Mouse (Mus musculus) neural tube, embryonic 14.5 days (tissue): ENCODE measurements around the gene Fat3. TPM values are rescaled to one million over a fixed set of nuclear protein-coding genes. Genes with fewer than 3 reads are reported as not detected.

Experiments used
- ATAC-seq: fragments of 200-750 bp; cut with Nextera tagmentation; 2 replicates; pipeline ENCODE4 v1.8.0; 2017; ENCODE audit warnings: low read depth, mild to moderate bottlenecking, moderate TSS enrichment, moderate library complexity
- H3K27ac ChIP-seq: fragments of 300-500 bp; sonication (generic); 2 replicates; pipeline ENCODE4 v1.5.1; 2014; ENCODE audit warnings: low read depth, mild to moderate bottlenecking, control low read depth, low read length, moderate library complexity, mixed read lengths
- H3K27me3 ChIP-seq: fragments of 300-500 bp; sonication (generic); 2 replicates; pipeline ENCODE4 v1.6.1; 2014; ENCODE audit warnings: low read length; ENCODE audit not compliant: control insufficient read depth, insufficient read depth
- H3K36me3 ChIP-seq: fragments of 300-500 bp; sonication (generic); 2 replicates; pipeline ENCODE4 v1.6.1; 2014; ENCODE audit warnings: low read length, mixed read lengths; ENCODE audit not compliant: control insufficient read depth, insufficient read depth
- H3K4me1 ChIP-seq: fragments of 300-500 bp; sonication (generic); 2 replicates; pipeline ENCODE4 v1.6.1; 2014; ENCODE audit warnings: low read length; ENCODE audit not compliant: control insufficient read depth, insufficient read depth
- H3K4me2 ChIP-seq: fragments of 300-500 bp; sonication (generic); 2 replicates; pipeline ENCODE4 v1.6.1; 2014; ENCODE audit warnings: mild to moderate bottlenecking, low read depth, low read length, control low read depth
- H3K4me3 ChIP-seq: fragments of 300-500 bp; sonication (generic); 2 replicates; pipeline ENCODE4 v1.5.1; 2014; ENCODE audit warnings: low read depth, low read length, control low read depth, mixed read lengths
- H3K9ac ChIP-seq: fragments of 300-500 bp; sonication (generic); replicated peaks from 2 replicates; pipeline ENCODE4 v1.6.1; 2014; ENCODE audit warnings: low read depth, mild to moderate bottlenecking, control low read depth, low read length, mixed read lengths
- H3K9me3 ChIP-seq: fragments of 300-500 bp; sonication (generic); 2 replicates; pipeline ENCODE4 v1.6.1; 2016; ENCODE audit warnings: low read length; ENCODE audit not compliant: control insufficient read depth
- WGBS: fragments of 180-500 bp; shearing (Covaris S2); extraction: QIAGEN DNeasy Blood & Tissue Kit; methylation state at CpG from one replicate; pipeline ENCODE4 v1.1.7; 2014; 5-methylcytosine and 5-hydroxymethylcytosine counted together
- polyA plus RNA-seq: library from polyadenylated mRNA; unstranded; fragments of >200 nt; fragmentation: Nextera tagmentation; extraction: Ambion mirVana; gene quantifications from 2 replicates; pipeline ENCODE4 v1.2.1, GENCODE M21; 2014

Fat3 gene
- polyA plus RNA-seq, 1 experiment from 2014 or later, result 21.4 TPM

- Histone ChIP-seq H3K36me3 (0 out of 2 replicates have a peak, but pooled peaks cover 7% of the 10 kb centered on the region), H3K4me1 (peaks cover 5% of the 10 kb centered on the region; the same call in 1 of the 2 replicates), H3K4me2 (no peak overlapping the region), H3K27ac (no peak overlapping the region), H3K9me3 (no peaks in the 10 kb centered on the region), H3K9ac (no peak overlapping the region), H3K4me3 (no peak overlapping the region), H3K27me3 (no peaks in the 10 kb centered on the region)
- WGBS, result 48% methylated on average over 7 of the region's 7 CpGs
- peak; percentile 45 for ATAC-seq
Observed at GRCm38 (mm10) chr9:15994762-15995161, 506.3 kb downstream of the Fat3 start.

- H3K27ac ChIP-seq, result 0 out of 2 replicates have a peak overlapping the region, but pooled peaks have one; percentile 36
- H3K4me3 ChIP-seq, result no peak overlapping the region
- ATAC-seq, result peak; percentile 49; the same call in 1 of the 2 replicates
- no peaks in the 10 kb centered on the region for H3K9me3 ChIP-seq
- H3K4me1 ChIP-seq, result peaks cover 5% of the 10 kb centered on the region; the same call in 1 of the 2 replicates
- H3K27me3 ChIP-seq, result no peaks in the 10 kb centered on the region
- no peak overlapping the region for H3K9ac ChIP-seq
- no peak overlapping the region for H3K4me2 ChIP-seq
- WGBS, result 50% methylated on average over 4 of the region's 4 CpGs
- H3K36me3 ChIP-seq, result 0 out of 2 replicates have a peak, but pooled peaks cover 7% of the 10 kb centered on the region
Observed at GRCm38 (mm10) chr9:15994177-15994576, 506.9 kb downstream of the Fat3 start.

DNA sequence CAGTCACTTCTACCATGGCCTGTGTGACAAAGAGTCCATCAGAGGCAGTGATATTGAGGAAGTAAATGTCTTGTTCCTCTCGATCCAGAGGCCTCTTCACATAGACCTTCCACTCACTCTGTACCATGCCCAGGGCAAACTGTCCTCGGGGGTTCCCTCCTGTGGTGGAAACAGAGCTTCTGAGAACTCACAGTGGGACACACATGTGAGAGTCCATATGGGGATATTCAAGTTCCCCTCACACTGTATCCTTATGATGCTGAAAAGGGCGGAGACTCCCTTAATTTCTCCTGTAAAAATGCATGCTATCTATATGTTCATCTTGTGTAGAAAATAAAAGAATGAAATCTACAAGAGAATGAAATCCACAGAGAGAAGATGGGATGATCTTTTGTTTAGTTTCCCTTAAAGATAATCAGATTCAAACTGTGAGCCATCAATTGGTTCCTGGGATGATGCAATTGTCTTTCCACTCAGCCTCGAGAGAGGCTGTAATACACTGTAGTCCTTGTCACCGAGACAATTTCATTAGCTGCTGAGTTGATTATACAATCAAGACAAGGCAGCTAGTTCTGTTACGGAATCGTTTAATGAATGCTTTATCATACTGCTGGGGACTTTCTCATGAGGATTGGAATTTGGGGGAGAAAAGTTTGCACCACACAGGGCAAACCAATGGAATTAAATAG is 508.8 kb downstream of the Fat3 start:
- Histone ChIP-seq H3K4me2 (no peak overlapping the region), H3K9ac (no peak overlapping the region), H3K4me3 (no peak overlapping the region), H3K36me3 (0 out of 2 replicates have a peak, but pooled peaks cover 7% of the 10 kb centered on the region), H3K4me1 (peaks cover 5% of the 10 kb centered on the region; the same call in 1 of the 2 replicates), H3K27me3 (no peaks in the 10 kb centered on the region), H3K27ac (0 out of 2 replicates have a peak overlapping the region, but pooled peaks have one; percentile 31), H3K9me3 (no peaks in the 10 kb centered on the region)
- WGBS, result 59% methylated on average over 7 of the region's 7 CpGs
- no peak for ATAC-seq

- H3K36me3 ChIP-seq, result no peaks in the 10 kb centered on the region
- H3K4me3 ChIP-seq, result no peak overlapping the region
- ATAC-seq, result no peak
- no peak overlapping the region for H3K9ac ChIP-seq
- no peak overlapping the region for H3K4me2 ChIP-seq
- H3K4me1 ChIP-seq, result 0 out of 2 replicates have a peak, but pooled peaks cover 5% of the 10 kb centered on the region
- H3K27ac ChIP-seq, result no peak overlapping the region
- WGBS, result 66% methylated on average over 14 of the region's 14 CpGs
- no peaks in the 10 kb centered on the region for H3K9me3 ChIP-seq
- no peaks in the 10 kb centered on the region for H3K27me3 ChIP-seq
Observed at GRCm38 (mm10) chr9:15978317-15978716, 522.8 kb downstream of the Fat3 start.

GRCm38 (mm10) chr9:15976959-15977663 is 524.0 kb downstream of the Fat3 start:
- Histone ChIP-seq H3K4me1 (0 out of 2 replicates have a peak, but pooled peaks cover 5% of the 10 kb centered on the region), H3K27ac (peak overlapping the region; percentile 4; the same call in 1 of the 2 replicates), H3K9ac (no peak overlapping the region), H3K4me2 (no peak overlapping the region), H3K4me3 (no peak overlapping the region), H3K27me3 (no peaks in the 10 kb centered on the region), H3K36me3 (no peaks in the 10 kb centered on the region), H3K9me3 (no peaks in the 10 kb centered on the region)
- WGBS, result 30% methylated on average over 12 of the region's 12 CpGs
- ATAC-seq, result peak; percentile 67; the same call in 1 of the 2 replicates

GRCm38 (mm10) chr9:15975999-15976398 is 525.1 kb downstream of the Fat3 start:
- ATAC-seq, result no peak
- 75% methylated on average over 2 of the region's 2 CpGs for WGBS
- Histone ChIP-seq H3K36me3 (no peaks in the 10 kb centered on the region), H3K27ac (no peak overlapping the region), H3K9ac (no peak overlapping the region), H3K4me2 (no peak overlapping the region), H3K4me3 (no peak overlapping the region), H3K4me1 (0 out of 2 replicates have a peak, but pooled peaks cover 5% of the 10 kb centered on the region), H3K9me3 (no peaks in the 10 kb centered on the region), H3K27me3 (no peaks in the 10 kb centered on the region)

GRCm38 (mm10) chr9:15972201-15972600 is 528.9 kb downstream of the Fat3 start:
- Histone ChIP-seq H3K9me3 (no peaks in the 10 kb centered on the region), H3K27me3 (no peaks in the 10 kb centered on the region), H3K27ac (no peak overlapping the region), H3K4me3 (no peak overlapping the region), H3K36me3 (no peaks in the 10 kb centered on the region), H3K9ac (no peak overlapping the region), H3K4me1 (0 out of 2 replicates have a peak, but pooled peaks cover under 1% of the 10 kb centered on the region), H3K4me2 (no peak overlapping the region)
- 67% methylated on average over 1 of the region's 1 CpGs for WGBS
- ATAC-seq, result no peak

- Histone ChIP-seq H3K9ac (no peak overlapping the region), H3K4me2 (no peak overlapping the region), H3K4me3 (no peak overlapping the region), H3K4me1 (no peaks in the 10 kb centered on the region), H3K27ac (no peak overlapping the region), H3K9me3 (no peaks in the 10 kb centered on the region), H3K36me3 (no peaks in the 10 kb centered on the region), H3K27me3 (no peaks in the 10 kb centered on the region)
- ATAC-seq, result no peak
Observed at GRCm38 (mm10) chr9:15971393-15971792, 529.7 kb downstream of the Fat3 start.

- WGBS, result 8% methylated on average over 3 of the region's 3 CpGs
- Histone ChIP-seq H3K4me2 (no peak overlapping the region), H3K27ac (peak overlapping the region; percentile 46; the same call in 1 of the 2 replicates), H3K27me3 (no peaks in the 10 kb centered on the region), H3K36me3 (0 out of 2 replicates have a peak, but pooled peaks cover 3% of the 10 kb centered on the region), H3K9ac (no peak overlapping the region), H3K9me3 (no peaks in the 10 kb centered on the region), H3K4me3 (no peak overlapping the region), H3K4me1 (peaks cover 7% of the 10 kb centered on the region; the same call in 1 of the 2 replicates)
- peak; percentile 88 for ATAC-seq
Observed at GRCm38 (mm10) chr9:15964198-15964597, 536.9 kb downstream of the Fat3 start.
